Mouse (Mus musculus) heart, embryonic 15.5 days (tissue): ENCODE data around the gene Fkbp15. TPM values are rescaled to one million over a fixed set of nuclear protein-coding genes. Genes with fewer than 3 reads are reported as not detected.

Experiments used
- ATAC-seq: fragments of 200-750 bp; cut with Nextera tagmentation; replicated peaks from 2 replicates; pipeline ENCODE4 v1.8.0; 2017; ENCODE audit warnings: low read depth, moderate TSS enrichment; ENCODE audit not compliant: insufficient number of reproducible peaks, insufficient read depth, low FRiP score
- H3K27ac ChIP-seq: fragments of 300-500 bp; sonication (generic); 2 replicates; pipeline ENCODE4 v1.5.1; 2015; ENCODE audit warnings: mild to moderate bottlenecking, inconsistent platforms
- H3K27me3 ChIP-seq: fragments of 300-500 bp; sonication (generic); 2 replicates; pipeline ENCODE4 v1.6.1; 2015; ENCODE audit warnings: inconsistent platforms
- H3K36me3 ChIP-seq: fragments of 300-500 bp; sonication (generic); 2 replicates; pipeline ENCODE4 v1.6.1; 2015; ENCODE audit warnings: mild to moderate bottlenecking, inconsistent platforms
- H3K4me1 ChIP-seq: fragments of 300-500 bp; sonication (generic); replicated peaks from 2 replicates; pipeline ENCODE4 v1.6.1; 2015; ENCODE audit warnings: inconsistent platforms
- H3K4me2 ChIP-seq: fragments of 300-500 bp; sonication (generic); 2 replicates; pipeline ENCODE4 v1.6.1; 2015; ENCODE audit warnings: inconsistent platforms, mild to moderate bottlenecking, moderate library complexity
- H3K4me3 ChIP-seq: fragments of 300-500 bp; sonication (generic); 2 replicates; pipeline ENCODE4 v1.5.1; 2015; ENCODE audit warnings: mild to moderate bottlenecking, inconsistent platforms
- H3K9ac ChIP-seq: fragments of 300-500 bp; sonication (generic); 2 replicates; pipeline ENCODE4 v1.6.1; 2015; ENCODE audit warnings: mild to moderate bottlenecking, inconsistent platforms
- H3K9me3 ChIP-seq: fragments of 300-500 bp; sonication (generic); replicated peaks from 2 replicates; pipeline ENCODE4 v1.6.1; 2016; ENCODE audit warnings: inconsistent platforms
- WGBS: fragments of 180-500 bp; shearing (Covaris S2); methylation state at CpG from one replicate; pipeline ENCODE4 v1.1.7; 2015; ENCODE audit warnings: mixed read lengths; 5-methylcytosine and 5-hydroxymethylcytosine counted together
- polyA plus RNA-seq: library from polyadenylated mRNA; unstranded; fragments of >200 nt; fragmentation: Nextera tagmentation; extraction: Ambion mirVana; gene quantifications from 2 replicates; pipeline ENCODE4 v1.2.1, GENCODE M21; 2015

The Fkbp15 gene
- polyA plus RNA-seq, 1 experiment from 2014 or later, result 15.2 TPM

GRCm38 (mm10) chr4:62292461-62293180 lies 67.7 kb downstream of the Fkbp15 start:
- Histone ChIP-seq H3K27ac (no peak overlapping the region), H3K4me2 (no peak overlapping the region), H3K36me3 (peaks cover 3% of the 10 kb centered on the region), H3K27me3 (no peaks in the 10 kb centered on the region), H3K9me3 (no peaks in the 10 kb centered on the region), H3K4me1 (peaks cover 22% of the 10 kb centered on the region), H3K4me3 (no peak overlapping the region), H3K9ac (no peak overlapping the region)
- ATAC-seq, result no peak
- 80% methylated on average over 8 of the region's 8 CpGs for WGBS

GRCm38 (mm10) chr4:62290816-62291505 lies 69.4 kb downstream of the Fkbp15 start:
- Histone ChIP-seq H3K4me3 (no peak overlapping the region), H3K36me3 (no peaks in the 10 kb centered on the region), H3K4me2 (no peak overlapping the region), H3K4me1 (peaks cover 32% of the 10 kb centered on the region), H3K9me3 (no peaks in the 10 kb centered on the region), H3K27ac (no peak overlapping the region), H3K27me3 (no peaks in the 10 kb centered on the region), H3K9ac (no peak overlapping the region)
- ATAC-seq, result no peak
- WGBS, result 84% methylated on average over 9 of the region's 9 CpGs

GRCm38 (mm10) chr4:62289226-62289625 lies 71.1 kb downstream of the Fkbp15 start:
- 0 out of 2 replicates have a peak overlapping the region, but pooled peaks have one; percentile 14 for H3K4me2 ChIP-seq
- H3K27ac ChIP-seq, result no peak overlapping the region
- H3K4me3 ChIP-seq, result no peak overlapping the region
- H3K36me3 ChIP-seq, result no peaks in the 10 kb centered on the region
- H3K27me3 ChIP-seq, result no peaks in the 10 kb centered on the region
- whole genome bisulfite sequencing, result 61% methylated on average over 7 of the region's 7 CpGs
- no peak for ATAC-seq
- H3K9me3 ChIP-seq, result no peaks in the 10 kb centered on the region
- H3K4me1 ChIP-seq, result peaks cover 33% of the 10 kb centered on the region
- H3K9ac ChIP-seq, result no peak overlapping the region

GRCm38 (mm10) chr4:62286992-62287900 lies 73.1 kb downstream of the Fkbp15 start:
- Histone ChIP-seq H3K27me3 (no peaks in the 10 kb centered on the region), H3K36me3 (no peaks in the 10 kb centered on the region), H3K4me3 (peak overlapping the region; percentile 87), H3K4me1 (peaks cover 33% of the 10 kb centered on the region), H3K9ac (peak overlapping the region; percentile 73), H3K4me2 (peak overlapping the region; percentile 82), H3K27ac (peak overlapping the region; percentile 87), H3K9me3 (no peaks in the 10 kb centered on the region)
- no peak for ATAC-seq
- 7% methylated on average over 12 of the region's 12 CpGs for WGBS

- Histone ChIP-seq H3K9ac (peak overlapping the region; percentile 73), H3K4me2 (peak overlapping the region; percentile 82), H3K36me3 (no peaks in the 10 kb centered on the region), H3K4me1 (peaks cover 33% of the 10 kb centered on the region), H3K27ac (peak overlapping the region; percentile 87), H3K9me3 (no peaks in the 10 kb centered on the region), H3K27me3 (no peaks in the 10 kb centered on the region), H3K4me3 (peak overlapping the region; percentile 87)
- peak; percentile 87 for ATAC-seq
- WGBS, result under 1% methylated on average over 55 of the region's 55 CpGs
Observed at GRCm38 (mm10) chr4:62286257-62286991, 73.9 kb downstream of the Fkbp15 start.

GRCm38 (mm10) chr4:62285576-62285975 lies 74.8 kb downstream of the Fkbp15 start:
- Histone ChIP-seq H3K9me3 (no peaks in the 10 kb centered on the region), H3K27me3 (no peaks in the 10 kb centered on the region), H3K9ac (no peak overlapping the region), H3K27ac (no peak overlapping the region), H3K4me2 (no peak overlapping the region), H3K4me3 (peak overlapping the region; percentile 87; the same call in 1 of the 2 replicates), H3K4me1 (peaks cover 33% of the 10 kb centered on the region), H3K36me3 (no peaks in the 10 kb centered on the region)
- WGBS, result 75% methylated on average over 8 of the region's 8 CpGs
- no peak for ATAC-seq

GRCm38 (mm10) chr4:62282969-62283368 lies 77.4 kb downstream of the Fkbp15 start:
- no peak overlapping the region for H3K4me2 ChIP-seq
- H3K27me3 ChIP-seq, result no peaks in the 10 kb centered on the region
- peaks cover 15% of the 10 kb centered on the region for H3K4me1 ChIP-seq
- H3K36me3 ChIP-seq, result no peaks in the 10 kb centered on the region
- WGBS, result 88% methylated on average over 7 of the region's 7 CpGs
- no peak overlapping the region for H3K27ac ChIP-seq
- no peak for ATAC-seq
- H3K9ac ChIP-seq, result no peak overlapping the region
- no peak overlapping the region for H3K4me3 ChIP-seq
- H3K9me3 ChIP-seq, result no peaks in the 10 kb centered on the region

GRCm38 (mm10) chr4:62281319-62281718 lies 79.0 kb downstream of the Fkbp15 start:
- ATAC-seq, result no peak
- H3K27ac ChIP-seq, result no peak overlapping the region
- no peak overlapping the region for H3K4me3 ChIP-seq
- no peak overlapping the region for H3K9ac ChIP-seq
- no peaks in the 10 kb centered on the region for H3K36me3 ChIP-seq
- H3K9me3 ChIP-seq, result no peaks in the 10 kb centered on the region
- no peaks in the 10 kb centered on the region for H3K27me3 ChIP-seq
- H3K4me2 ChIP-seq, result no peak overlapping the region
- peaks cover 4% of the 10 kb centered on the region; the same call in 1 of the 2 replicates for H3K4me1 ChIP-seq
- 33% methylated on average over 5 of the region's 5 CpGs for WGBS

- H3K4me1 ChIP-seq, result peaks cover 3% of the 10 kb centered on the region
- no peak overlapping the region for H3K4me3 ChIP-seq
- no peak overlapping the region for H3K4me2 ChIP-seq
- H3K27ac ChIP-seq, result no peak overlapping the region
- H3K36me3 ChIP-seq, result no peaks in the 10 kb centered on the region
- 77% methylated on average over 4 of the region's 4 CpGs for WGBS
- no peak for ATAC-seq
- H3K9me3 ChIP-seq, result no peaks in the 10 kb centered on the region
- no peak overlapping the region for H3K9ac ChIP-seq
- H3K27me3 ChIP-seq, result no peaks in the 10 kb centered on the region
Observed at GRCm38 (mm10) chr4:62278081-62278480, 82.3 kb downstream of the Fkbp15 start.

GRCm38 (mm10) chr4:62277222-62277621 lies 83.1 kb downstream of the Fkbp15 start:
- 66% methylated on average over 3 of the region's 3 CpGs for WGBS
- H3K27me3 ChIP-seq, result no peaks in the 10 kb centered on the region
- H3K9ac ChIP-seq, result no peak overlapping the region
- H3K9me3 ChIP-seq, result no peaks in the 10 kb centered on the region
- H3K27ac ChIP-seq, result no peak overlapping the region
- no peak for ATAC-seq
- H3K4me2 ChIP-seq, result no peak overlapping the region
- peaks cover 3% of the 10 kb centered on the region for H3K4me1 ChIP-seq
- no peak overlapping the region for H3K4me3 ChIP-seq
- no peaks in the 10 kb centered on the region for H3K36me3 ChIP-seq
